Mouse (Mus musculus): ENCODE measurements at regions not wholly inside any gene's neighbourhood (a gene's known extent, or its start where the extent isn't known, plus 50 kb on each side); places are given as distances from the start of the nearest gene placed in this dataset.

DNA sequence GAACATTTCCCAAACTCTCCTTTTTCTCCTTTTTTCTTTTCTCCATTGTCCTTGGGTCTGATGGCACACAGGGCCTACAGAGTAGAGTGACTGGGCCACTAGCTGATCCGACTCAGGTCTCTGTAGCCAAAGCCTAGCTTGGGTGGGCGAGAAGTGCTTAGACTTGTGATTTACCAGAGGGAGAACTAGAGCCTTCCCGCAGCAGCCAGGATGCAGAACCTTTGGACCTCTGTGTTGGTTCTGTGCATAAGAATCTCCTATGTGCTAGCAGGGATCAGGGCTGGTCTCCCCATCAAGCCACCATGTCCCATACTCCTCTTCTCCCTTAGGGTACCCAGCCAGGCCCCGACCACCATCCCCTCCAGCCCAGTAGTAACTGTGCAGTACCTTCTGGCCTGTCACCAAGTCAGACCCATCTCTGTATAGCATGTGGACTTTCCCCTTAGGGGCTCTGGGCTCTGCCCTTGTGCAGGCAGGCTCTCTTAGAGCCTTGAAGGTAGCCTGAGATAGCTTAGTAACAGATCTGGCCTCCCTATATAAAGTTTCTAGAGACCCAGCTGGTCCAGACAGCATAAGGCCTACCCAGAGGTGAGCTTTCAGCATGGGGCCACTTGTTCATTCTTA lies 94.6 kb downstream of the 1700001O22Rik start:
- Histone ChIP-seq H3K4me3 (ENCODE audit: control insufficient read depth, insufficient read depth, low read length) (no peak overlapping the region), H3K4me1 (replicated peaks; ENCODE audit: control insufficient read depth, insufficient read depth, low read length) (peaks cover 32% of the 10 kb centered on the region)
- 98% methylated on average over 4 of the region's 4 CpGs for WGBS

DNA sequence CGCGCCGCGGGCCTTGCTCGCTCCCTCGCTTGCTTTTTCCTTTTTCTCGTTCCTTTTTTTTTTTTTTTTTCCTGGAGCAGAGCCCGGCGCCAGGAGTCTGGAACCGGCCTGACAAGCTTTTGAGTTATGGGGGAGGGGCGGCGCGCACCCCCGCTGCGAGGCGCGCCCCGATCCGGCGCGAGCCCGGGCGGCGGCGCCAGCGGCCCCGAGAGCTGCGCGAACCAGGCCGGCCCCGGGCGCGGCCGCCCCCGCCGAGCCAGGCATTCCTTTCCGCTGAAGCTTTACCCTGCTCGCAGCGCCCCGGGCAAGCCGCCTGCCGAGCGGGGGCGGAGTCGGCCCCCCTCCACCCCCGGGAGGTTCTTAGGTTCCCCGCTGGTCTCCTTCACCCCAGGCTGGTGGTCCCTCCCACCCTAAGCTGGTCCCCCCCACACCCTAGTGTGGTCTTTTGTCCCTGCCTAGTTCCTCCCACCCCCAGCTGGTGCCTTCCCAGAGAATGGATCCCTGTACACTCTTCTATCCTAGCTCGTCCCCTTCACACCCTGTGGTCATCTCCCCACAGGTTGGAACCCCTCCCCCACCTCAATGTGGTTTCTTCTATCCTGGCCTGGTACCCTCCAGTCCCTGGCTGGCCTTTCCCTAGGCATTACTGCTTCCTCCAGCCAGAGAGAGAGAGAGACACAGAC lies 95.3 kb downstream of the 1700001O22Rik start:
- DNase-seq: peak; percentile 49
- H3K36me3 ChIP-seq (ENCODE audit: control insufficient read depth, insufficient read depth, low read length): no peaks in the 10 kb centered on the region
- peak overlapping the region; percentile 35 for H3K4me3 ChIP-seq (ENCODE audit: control insufficient read depth, insufficient read depth, low read length)
- TF ChIP-seq CTCF (IDR thresholded peaks at IDR 0.05; ENCODE audit: borderline replicate concordance, control insufficient read depth, extremely low read depth, insufficient read depth, low read length, poor library complexity) (no peak), POLR2A (IDR thresholded peaks at IDR 0.05; ENCODE audit: control insufficient read depth, extremely low read depth, insufficient read depth, low read length, poor library complexity) (no peak)
- peak overlapping the region; percentile 1; the same call in 1 of the 2 replicates for H3K27ac ChIP-seq (ENCODE audit: control insufficient read depth, insufficient read depth, low read length)
- H3K27me3 ChIP-seq (ENCODE audit: control insufficient read depth, insufficient read depth, low read length): no peaks in the 10 kb centered on the region
- 2% methylated on average over 48 of the region's 48 CpGs for WGBS
- H3K4me1 ChIP-seq (replicated peaks; ENCODE audit: control insufficient read depth, insufficient read depth, low read length): peaks cover 32% of the 10 kb centered on the region

More for the DNA sequence above, 94.6 kb downstream of the 1700001O22Rik start:
- no peak for DNase-seq
- Histone ChIP-seq H3K27me3 (ENCODE audit: control insufficient read depth, insufficient read depth, low read length) (no peaks in the 10 kb centered on the region), H3K36me3 (ENCODE audit: control insufficient read depth, insufficient read depth, low read length) (no peaks in the 10 kb centered on the region), H3K27ac (ENCODE audit: control insufficient read depth, insufficient read depth, low read length) (no peak overlapping the region)
- TF ChIP-seq POLR2A (IDR thresholded peaks at IDR 0.05; ENCODE audit: control insufficient read depth, extremely low read depth, insufficient read depth, low read length, poor library complexity): no peak
- no peak for TF ChIP-seq CTCF (IDR thresholded peaks at IDR 0.05; ENCODE audit: borderline replicate concordance, control insufficient read depth, extremely low read depth, insufficient read depth, low read length, poor library complexity)

DNA sequence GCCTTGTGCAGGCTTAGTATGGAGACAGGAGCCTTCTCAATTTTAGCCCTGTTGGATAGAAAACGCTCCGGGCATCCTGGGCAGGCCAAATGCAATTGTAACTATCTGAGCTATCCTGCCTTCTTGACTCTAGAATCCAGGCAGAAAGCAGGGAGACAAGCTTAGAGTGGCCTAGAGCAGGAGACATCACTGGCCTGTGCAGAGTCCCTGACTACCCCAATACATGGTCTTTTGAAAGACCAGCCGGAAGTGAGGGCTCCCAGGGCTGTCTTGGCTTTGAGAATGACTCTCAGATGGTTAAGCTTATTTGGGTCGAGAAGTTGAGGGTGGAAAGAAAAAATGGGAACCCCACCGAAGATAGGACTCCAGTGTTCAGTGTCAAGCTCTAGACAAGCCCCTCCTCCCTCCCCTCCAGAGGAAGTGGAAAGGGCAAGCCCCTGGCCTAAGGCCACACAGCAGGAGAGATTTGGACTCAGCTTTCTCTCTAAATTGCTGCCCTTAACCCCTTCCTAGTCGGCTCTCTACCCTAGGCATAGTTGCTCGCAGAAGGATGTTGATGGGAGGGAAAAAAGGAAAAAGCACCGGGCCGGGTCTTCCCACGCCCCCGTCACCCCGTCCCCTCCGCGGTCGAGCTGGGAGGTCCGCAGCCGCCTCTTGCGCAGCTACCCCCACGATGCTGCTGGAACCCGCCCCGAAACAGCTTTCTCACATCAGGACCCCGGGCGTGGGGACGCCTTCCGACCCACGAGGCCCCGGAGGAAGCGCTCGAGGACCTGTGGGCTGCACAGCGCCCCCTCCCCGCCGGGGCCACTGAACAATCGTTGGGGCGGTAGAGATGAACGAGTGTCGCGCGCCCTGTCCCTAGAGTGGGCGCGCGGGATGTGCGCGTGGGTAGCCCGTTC lies 96.1 kb downstream of the 1700001O22Rik start:
- peak; percentile 70 for DNase-seq
- peaks cover 27% of the 10 kb centered on the region for H3K4me1 ChIP-seq (replicated peaks; ENCODE audit: control insufficient read depth, insufficient read depth, low read length)
- peak overlapping the region; percentile 35 for H3K4me3 ChIP-seq (ENCODE audit: control insufficient read depth, insufficient read depth, low read length)
- no peak overlapping the region for H3K27ac ChIP-seq (ENCODE audit: control insufficient read depth, insufficient read depth, low read length)
- WGBS: 7% methylated on average over 44 of the region's 44 CpGs
- TF ChIP-seq POLR2A (IDR thresholded peaks at IDR 0.05; ENCODE audit: control insufficient read depth, extremely low read depth, insufficient read depth, low read length, poor library complexity): 0 out of 2 replicates have a peak, but pooled peaks have one; percentile 27
- TF ChIP-seq CTCF (IDR thresholded peaks at IDR 0.05; ENCODE audit: borderline replicate concordance, control insufficient read depth, extremely low read depth, insufficient read depth, low read length, poor library complexity): peak; percentile 79
- H3K27me3 ChIP-seq (ENCODE audit: control insufficient read depth, insufficient read depth, low read length): no peaks in the 10 kb centered on the region
- H3K36me3 ChIP-seq (ENCODE audit: control insufficient read depth, insufficient read depth, low read length): no peaks in the 10 kb centered on the region

DNA sequence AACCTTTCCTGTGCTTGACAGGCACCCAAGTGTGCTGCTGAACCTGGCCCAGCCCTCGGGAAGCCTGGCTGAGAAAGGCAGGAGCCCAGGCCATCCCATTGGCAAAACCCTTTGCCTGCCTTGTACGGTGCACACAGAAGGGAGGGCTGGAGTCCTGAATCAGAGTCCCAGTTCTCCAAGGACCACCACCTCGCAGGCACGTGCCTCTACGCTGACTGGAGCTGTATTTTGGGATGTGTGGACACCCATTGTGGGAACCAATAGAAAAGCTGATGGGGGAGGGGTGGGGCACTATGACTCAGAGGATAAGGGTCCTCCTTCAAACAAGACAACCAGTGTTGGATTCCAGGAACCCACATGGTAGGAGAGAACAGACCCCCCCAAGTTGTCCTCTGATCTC lies 97.4 kb downstream of the 1700001O22Rik start:
- H3K4me3 ChIP-seq (ENCODE audit: control insufficient read depth, insufficient read depth, low read length): no peak overlapping the region
- H3K27me3 ChIP-seq (ENCODE audit: control insufficient read depth, insufficient read depth, low read length): no peaks in the 10 kb centered on the region
- WGBS: 94% methylated on average over 5 of the region's 5 CpGs
- TF ChIP-seq POLR2A (IDR thresholded peaks at IDR 0.05; ENCODE audit: control insufficient read depth, extremely low read depth, insufficient read depth, low read length, poor library complexity) (no peak), CTCF (IDR thresholded peaks at IDR 0.05; ENCODE audit: borderline replicate concordance, control insufficient read depth, extremely low read depth, insufficient read depth, low read length, poor library complexity) (no peak)
- H3K4me1 ChIP-seq (replicated peaks; ENCODE audit: control insufficient read depth, insufficient read depth, low read length): peaks cover 20% of the 10 kb centered on the region
- H3K27ac ChIP-seq (ENCODE audit: control insufficient read depth, insufficient read depth, low read length): no peak overlapping the region
- no peaks in the 10 kb centered on the region for H3K36me3 ChIP-seq (ENCODE audit: control insufficient read depth, insufficient read depth, low read length)
- DNase-seq: no peak

DNA sequence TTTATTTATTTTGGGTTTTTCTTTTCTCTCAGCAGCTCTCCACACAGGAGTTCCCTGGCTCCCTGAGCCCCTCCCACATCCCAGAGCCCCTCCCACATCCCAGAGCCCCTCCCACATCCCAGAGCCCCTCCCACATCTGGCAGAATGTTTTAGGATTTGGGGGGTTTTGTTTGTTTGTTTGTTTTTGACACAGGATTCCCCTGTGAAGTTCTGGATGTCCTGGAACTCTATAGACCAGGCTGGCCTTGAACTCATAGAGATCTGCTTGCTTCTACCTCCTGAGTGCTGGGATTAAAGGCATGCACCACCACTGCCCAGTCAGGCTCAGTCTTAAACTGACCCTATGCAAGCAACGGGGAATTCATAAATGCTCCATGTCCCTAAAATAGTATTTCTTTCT lies 100.2 kb downstream of the 1700001O22Rik start:
- no peaks in the 10 kb centered on the region for H3K36me3 ChIP-seq (ENCODE audit: control insufficient read depth, insufficient read depth, low read length)
- H3K4me3 ChIP-seq (ENCODE audit: control insufficient read depth, insufficient read depth, low read length): no peak overlapping the region
- H3K4me1 ChIP-seq (replicated peaks; ENCODE audit: control insufficient read depth, insufficient read depth, low read length): peaks cover 20% of the 10 kb centered on the region
- DNase-seq: no peak
- TF ChIP-seq CTCF (IDR thresholded peaks at IDR 0.05; ENCODE audit: borderline replicate concordance, control insufficient read depth, extremely low read depth, insufficient read depth, low read length, poor library complexity) (no peak), POLR2A (IDR thresholded peaks at IDR 0.05; ENCODE audit: control insufficient read depth, extremely low read depth, insufficient read depth, low read length, poor library complexity) (no peak)
- no peak overlapping the region for H3K27ac ChIP-seq (ENCODE audit: control insufficient read depth, insufficient read depth, low read length)
- WGBS: 94% methylated on average over 1 of the region's 1 CpGs
- H3K27me3 ChIP-seq (ENCODE audit: control insufficient read depth, insufficient read depth, low read length): no peaks in the 10 kb centered on the region

DNA sequence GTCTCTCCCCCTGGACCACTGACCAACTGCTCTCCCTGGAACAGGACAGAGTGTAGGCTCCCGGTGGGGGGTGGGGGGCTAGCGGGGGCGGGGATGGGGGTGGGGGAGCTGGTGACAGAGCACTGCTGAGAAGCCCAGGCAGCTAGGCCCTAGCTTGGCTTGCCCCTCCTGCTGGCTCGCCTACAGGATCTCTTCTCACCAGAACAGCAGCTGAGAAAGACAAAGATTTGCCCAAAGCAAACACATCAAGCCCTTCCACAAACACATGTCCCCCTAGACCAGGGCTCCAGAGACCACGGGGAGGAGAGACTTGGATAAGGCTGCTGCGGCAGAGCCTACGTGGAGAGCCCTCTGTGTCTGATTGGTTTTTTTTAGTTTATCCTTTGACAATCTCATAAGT lies 100.8 kb downstream of the 1700001O22Rik start:
- Histone ChIP-seq H3K4me1 (replicated peaks; ENCODE audit: control insufficient read depth, insufficient read depth, low read length) (peaks cover 17% of the 10 kb centered on the region), H3K27ac (ENCODE audit: control insufficient read depth, insufficient read depth, low read length) (no peak overlapping the region), H3K27me3 (ENCODE audit: control insufficient read depth, insufficient read depth, low read length) (no peaks in the 10 kb centered on the region), H3K36me3 (ENCODE audit: control insufficient read depth, insufficient read depth, low read length) (no peaks in the 10 kb centered on the region), H3K4me3 (ENCODE audit: control insufficient read depth, insufficient read depth, low read length) (no peak overlapping the region)
- WGBS: 87% methylated on average over 7 of the region's 7 CpGs
- no peak for TF ChIP-seq POLR2A (IDR thresholded peaks at IDR 0.05; ENCODE audit: control insufficient read depth, extremely low read depth, insufficient read depth, low read length, poor library complexity)
- TF ChIP-seq CTCF (IDR thresholded peaks at IDR 0.05; ENCODE audit: borderline replicate concordance, control insufficient read depth, extremely low read depth, insufficient read depth, low read length, poor library complexity): no peak
- DNase-seq: no peak
